Mouse (Mus musculus) telencephalon, adult 2 months (tissue): ENCODE data around the gene Hbp1.

Experiments used
- DNase-seq: peaks from one replicate; pipeline ENCODE4 v3.0.0-alpha.2; 2011; ENCODE audit warnings: low read depth, low spot score

Gene Hbp1

DNA sequence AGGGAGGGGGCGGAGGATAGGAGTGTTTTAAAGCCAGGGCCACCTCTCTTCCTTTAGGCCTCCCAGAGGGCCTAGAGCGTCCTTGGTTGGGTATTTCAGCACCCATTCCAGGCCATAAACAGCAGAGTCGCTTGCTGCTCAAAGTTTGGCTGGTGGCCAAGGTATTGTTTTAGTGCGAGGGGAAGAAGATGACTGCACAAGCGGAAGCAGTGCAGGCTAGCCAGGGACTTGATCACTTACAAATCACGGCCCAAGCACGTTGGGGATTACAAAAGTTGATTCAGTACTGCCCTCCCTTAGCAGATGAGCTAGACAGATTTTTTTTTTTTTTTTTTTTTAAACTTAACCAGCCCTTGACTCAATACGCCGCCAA, 310 bp upstream of the Hbp1 start:
- DNase-seq: no peak

DNA sequence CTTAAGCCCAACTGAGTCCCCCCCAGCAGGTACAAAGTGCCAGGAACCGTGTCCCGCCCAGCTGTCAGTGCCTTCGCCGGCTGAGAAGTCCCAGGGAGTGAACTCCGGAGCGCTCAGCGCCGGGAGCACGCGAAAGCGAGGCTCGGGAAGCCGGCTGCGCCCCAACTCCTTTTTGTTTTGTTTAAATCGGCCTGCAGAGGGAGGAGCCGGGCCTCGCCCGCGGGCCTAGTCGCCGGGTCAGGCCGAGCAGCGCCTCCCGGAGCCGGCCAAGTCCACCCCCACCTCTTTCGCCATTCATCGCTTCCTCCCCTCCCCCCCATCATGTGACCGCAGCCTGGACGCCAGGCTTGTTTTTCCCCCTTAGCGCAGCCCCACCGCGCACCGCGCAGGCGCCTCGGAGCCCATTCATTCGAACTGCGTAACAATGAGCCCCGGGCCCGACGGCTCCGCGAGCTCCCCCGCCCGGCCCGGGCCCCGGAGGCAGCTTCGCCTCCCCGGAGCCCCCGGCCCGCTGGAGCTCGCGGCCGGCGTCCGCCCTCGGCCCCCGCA, 1.1 kb downstream of the Hbp1 start:
- peak; percentile 84 for DNase-seq

DNA sequence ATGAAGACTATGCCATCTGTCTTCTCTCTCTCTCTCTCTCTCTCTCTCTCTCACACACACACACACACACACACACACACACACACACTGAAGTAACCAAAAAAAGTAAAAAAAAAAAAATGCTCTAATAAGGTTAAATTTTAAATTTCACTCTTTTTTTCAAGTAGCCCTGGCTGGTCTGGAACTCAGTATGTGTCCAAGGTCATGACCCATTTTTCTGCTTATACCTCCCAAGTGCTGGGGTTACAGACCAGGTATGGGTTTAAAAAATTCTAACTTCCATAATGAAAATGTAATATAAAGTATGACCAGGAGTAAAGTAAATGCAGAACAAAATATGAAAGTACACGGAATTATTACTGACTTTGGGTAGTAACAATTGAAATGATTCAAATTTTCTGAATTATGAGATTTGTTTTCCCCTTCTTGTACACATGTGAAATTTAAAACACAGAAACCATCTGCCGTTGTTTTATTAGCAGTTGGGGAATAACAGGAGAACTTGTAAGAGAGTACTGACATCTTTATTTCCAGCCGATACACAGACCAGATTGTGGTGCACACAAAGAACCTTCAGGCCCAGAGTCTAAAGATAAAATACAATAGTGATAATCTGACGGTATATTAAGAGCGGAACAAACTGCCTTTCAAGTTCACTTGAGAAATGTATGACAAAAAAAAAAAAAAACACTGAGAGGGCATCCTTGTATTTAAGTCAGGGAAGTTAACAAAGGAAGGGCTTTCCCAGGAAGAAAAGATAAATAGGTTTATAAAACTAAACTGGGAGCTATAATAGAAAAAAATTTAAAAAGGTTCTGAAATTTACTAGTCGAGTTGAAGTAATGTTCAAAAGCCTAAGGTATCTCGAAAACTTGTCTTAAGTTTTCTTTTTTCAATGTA, 2.0 kb downstream of the Hbp1 start:
- DNase-seq: no peak

DNA sequence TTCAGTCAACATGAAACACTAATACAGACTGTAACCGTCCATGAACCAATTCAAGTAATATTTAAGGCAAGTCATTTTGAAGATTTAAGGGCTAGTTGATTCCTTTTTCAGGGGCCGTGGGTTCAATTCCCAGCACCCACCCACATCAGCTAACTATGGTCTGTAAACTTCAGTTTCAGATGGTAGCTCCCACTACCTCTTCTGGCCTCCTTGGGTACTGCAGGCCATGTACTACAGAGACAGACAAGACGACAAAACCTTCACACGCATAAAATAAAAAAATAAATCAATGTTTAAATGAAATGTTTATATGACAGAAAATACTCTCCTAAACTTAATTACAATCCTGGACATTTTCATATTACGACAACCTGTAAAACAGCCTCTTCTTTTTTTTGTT, 2.9 kb downstream of the Hbp1 start:
- no peak for DNase-seq

DNA sequence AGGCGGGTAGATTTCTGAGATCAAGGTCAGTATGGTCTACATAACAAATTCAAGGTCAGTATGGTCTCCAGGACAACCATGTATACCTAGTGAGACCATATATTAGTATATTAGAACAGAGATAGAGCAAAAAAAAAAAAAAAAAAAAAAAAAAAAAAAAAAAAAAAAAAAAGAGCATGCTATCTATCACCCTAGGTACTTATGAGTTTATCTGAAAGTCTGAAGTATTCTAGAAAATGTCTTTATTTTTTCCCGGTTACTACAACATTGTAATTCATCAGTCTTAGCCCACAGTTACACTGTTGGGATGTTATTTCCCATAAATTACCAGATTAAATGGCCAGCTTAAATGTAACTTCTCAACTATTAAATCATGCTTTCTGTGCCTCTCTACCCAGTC, 5.9 kb downstream of the Hbp1 start:
- DNase-seq: no peak

DNA sequence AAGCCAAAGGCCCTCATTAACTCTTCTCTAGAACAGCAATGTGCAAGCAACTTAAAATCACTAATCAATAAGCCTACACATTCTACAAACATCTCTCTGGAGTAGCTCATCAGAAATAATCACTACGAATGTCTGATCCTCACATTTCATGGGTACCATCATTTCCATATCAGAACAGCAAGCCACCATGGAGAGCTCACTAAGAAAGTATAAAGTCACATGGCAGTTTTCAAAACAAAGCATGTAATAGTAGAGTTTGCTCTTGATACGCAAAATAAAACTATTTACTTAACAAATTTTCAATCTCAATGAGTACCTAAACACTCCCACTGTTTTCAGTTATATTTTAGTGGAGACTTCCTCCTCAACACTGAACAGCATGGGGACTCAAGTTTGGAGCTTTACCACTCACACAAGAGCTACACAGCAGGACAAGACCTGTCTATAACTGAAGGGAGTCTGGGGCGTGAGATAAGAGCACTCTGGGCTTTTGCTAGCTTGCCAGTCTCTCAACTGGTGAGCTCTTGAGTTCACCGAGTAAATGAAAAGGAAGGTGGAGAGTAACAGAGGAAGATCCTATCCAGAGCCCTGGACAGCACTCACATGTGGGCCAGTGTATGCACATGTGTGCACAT, 7.2 kb downstream of the Hbp1 start:
- no peak for DNase-seq

DNA sequence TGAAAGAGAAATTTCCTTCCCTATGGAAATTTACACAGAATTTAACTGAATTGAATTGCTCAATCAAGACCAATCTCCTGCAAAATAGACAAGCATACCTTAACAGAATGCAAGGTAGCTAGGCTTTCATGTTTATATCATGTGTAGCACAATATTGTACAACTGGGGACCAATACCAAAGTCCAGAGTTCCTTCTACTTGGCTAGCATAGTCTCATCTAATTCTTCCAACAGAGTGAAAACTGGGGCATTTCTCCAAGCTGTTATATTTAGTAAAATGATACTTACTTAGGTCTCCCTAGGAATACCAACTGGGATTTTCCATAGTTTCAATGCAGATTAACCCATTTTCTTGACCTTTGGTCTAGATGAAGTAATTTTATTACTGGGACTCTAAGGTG, 11.3 kb downstream of the Hbp1 start:
- no peak for DNase-seq

DNA sequence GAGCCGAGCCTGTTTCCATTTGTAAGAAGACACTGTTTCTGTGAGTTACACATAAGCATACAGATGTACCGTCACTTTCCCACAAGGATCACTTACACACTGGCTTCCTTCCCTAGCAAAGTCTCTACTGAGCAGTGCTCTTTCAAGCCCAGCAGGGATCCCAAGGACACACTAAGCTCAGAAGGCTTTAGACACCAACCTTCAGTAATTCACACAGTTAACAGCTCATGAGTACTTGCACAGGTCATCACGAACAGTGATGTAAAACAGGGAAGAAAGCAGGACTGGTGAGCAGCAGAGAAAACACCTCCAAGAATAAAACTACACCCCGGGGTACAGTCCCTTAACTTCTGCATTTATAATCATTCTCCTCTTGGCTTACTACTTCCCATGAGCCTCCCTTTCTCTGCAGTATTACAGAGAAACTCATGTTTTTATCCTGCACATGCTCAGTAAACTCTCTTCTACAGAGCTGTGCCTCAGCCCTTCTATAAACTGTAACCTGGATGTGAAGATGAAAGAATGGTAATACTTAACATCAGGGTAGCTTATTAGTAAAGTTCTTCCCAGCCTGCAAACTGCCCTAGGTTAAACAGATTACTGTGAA, 11.8 kb downstream of the Hbp1 start:
- no peak for DNase-seq

DNA sequence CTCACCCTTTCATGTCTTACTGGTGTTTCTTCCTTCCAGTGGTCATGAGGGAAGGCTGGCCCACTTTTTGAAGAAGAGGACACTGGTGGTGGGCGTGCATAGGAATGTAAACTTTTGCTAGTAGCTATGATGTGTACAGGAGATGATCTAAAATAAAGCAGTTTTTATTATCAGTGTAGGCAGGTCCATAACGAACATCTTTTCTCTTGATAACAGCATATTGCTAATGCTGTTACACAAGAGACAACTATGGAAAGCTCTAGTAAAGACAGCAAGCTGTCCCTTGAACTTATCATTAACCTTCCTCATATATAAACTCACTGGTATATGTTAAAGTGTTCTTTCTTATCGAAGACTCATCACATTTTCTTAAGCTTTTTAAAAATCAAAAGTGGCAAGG, 12.7 kb downstream of the Hbp1 start:
- DNase-seq: no peak

DNA sequence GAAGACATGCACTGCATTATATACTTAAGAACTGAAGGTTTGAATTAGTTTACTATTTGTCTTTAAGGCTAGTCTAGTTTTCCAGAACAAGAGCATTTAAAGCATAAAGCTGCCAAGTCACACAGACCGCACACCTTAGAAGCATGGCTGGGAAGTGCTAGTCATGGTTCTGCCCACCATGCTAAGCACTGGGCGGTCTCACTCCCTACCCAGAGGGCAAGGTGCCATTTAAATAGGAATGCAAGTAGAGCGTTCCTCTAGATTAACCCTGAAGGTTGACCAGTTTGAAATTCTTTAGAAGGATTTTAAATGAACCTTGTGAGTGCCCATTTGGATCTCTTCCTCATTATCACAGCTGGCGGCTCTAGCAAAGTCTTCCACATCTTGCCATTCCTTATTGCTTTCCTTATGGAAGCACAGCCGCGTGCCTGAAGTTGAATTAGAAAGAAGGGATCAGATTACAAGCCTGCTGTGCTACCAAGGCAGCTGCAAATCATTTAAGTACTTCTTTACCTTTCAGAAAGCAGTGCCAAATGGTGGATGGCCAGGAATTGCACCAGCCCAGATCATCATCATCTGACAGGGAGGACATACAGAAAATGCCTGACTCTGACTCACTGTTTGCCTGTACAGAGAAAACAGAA, 13.6 kb downstream of the Hbp1 start:
- no peak for DNase-seq

DNA sequence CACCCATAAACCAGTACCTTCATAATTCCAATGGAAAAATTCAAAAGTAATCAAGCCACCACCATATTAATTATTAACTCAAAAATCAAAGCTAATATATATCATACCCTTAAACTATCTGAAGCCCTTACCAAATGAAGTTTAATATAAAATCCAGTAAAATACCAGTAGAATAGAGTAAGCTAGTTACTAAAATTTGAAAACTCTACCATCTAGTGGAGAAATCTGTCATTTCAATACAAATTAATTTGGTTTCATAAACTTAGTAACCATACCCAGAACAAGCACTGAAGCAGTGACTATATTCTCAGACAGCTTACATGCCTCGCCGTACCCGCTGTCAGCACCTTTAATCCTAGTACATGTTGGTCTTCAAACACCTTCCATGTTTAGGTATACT, 18.5 kb downstream of the Hbp1 start:
- DNase-seq: no peak

DNA sequence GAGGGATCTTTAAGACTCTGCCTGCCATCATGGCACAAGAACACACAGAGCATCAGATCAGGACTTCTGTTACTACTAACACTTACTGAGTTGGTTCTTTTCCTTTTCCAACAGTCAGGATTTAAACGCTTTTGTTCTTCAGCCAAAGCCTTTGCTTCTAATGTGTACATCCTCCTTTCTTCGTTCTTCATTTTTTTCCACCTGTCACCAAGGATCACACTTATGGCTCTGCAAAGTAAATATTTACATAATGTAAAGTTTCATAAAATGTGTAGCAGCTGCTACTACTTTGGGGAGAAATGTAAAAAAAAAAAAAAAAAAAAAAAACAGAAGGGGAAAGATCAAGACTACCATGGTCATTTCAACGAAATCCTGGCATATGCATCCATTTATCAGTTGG, 21.8 kb downstream of the Hbp1 start:
- DNase-seq: no peak

DNA sequence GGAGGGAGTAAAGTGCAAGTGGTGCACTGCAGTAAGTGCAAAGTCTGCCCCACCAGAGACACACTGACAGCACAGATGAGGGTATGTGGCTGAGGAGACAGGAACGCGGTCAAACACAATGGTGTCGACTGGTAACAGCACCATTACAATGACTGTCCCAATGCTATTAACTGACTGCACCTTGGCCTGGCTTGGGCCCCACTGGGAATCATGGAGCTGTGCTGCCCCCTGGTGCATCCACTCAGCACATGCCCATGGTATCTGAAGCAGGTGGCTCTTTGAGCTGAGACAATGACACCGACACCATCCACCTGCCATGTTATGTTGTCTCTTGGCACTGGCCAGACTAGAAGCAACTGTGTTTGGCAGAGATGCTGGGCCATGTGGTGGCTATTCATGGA, 23.7 kb downstream of the Hbp1 start:
- DNase-seq: no peak

DNA sequence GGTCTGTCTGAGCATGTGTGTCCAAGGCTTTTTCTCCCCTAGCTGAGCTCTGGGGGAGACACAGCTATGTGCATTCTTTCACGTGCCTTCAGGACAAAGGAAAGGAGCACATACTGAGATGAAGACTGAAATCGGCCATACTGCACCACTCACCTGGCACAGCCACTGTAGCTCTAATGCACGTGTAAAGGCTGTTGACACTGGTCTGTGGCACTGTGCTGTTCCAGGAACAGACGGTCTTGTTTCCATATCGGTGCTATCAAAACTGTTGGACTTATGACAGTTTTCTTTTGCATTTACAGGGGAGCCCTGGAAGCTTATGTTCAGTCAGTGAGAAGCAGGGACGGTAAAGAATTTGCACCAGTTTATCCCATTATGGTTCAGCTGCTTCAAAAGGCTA, 25.0 kb downstream of the Hbp1 start:
- no peak for DNase-seq

DNA sequence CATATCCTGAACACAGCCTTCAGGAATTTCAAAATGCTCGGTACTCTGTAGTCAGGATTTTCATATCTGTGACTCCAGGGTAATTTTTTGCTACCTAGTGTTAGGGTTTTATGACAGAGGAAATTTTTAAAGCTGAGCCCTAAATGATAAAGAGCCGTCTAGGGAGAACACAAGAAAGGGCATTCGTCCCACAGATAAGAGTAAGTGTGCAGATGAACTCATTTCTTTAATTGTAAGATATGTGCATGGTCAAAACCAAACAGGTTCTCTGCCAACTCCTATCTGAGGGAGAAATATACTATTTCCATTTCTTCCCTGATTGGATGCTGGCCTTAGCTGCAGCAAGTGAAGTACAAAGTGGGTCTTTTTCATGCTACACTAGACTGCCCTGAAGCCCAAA, 26.2 kb downstream of the Hbp1 start:
- DNase-seq: no peak

DNA sequence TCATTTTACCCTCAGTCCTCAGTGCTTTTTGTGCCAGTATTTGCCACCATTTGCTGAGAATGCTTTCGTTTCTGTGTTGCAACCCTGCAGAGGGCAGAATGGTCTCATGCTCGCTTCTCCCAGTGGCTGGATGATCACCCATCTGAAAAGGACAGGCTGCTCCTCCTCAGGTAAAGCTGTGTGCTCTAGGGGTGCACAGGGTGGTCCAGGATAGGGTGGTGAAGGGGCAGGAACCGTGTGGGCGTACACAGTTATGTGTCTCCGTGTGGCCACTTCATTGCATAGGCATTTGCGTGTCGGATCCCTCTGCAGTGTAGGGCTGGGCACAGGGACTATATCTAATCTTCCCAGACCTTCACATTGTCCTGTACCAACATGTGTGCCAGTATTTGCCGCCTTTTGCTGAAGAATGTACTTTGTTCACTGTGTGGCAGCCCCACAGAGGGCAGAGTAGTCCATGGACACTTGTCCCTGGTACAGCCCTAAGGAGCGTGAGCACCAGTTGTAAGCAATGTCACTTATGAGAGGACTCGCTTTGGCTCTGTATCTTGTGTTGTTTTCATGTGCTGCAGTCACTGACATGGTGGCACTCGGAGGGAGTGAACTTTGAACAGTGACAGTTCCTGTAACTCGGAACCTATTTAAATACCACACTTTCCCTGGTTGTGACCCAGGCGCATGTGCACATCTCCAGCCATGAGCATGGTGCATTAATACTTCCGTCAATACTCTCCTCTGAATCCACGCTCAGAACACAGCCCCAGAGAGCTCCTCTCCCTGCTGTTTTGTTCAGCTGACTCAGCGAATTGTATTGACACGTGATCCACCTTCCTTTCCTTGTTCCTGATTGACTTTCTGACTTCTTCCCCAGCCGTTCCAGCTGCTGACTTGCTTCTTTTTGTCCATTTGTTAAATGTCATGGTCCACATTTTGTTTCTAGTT, 29.6 kb downstream of the Hbp1 start:
- DNase-seq: no peak

DNA sequence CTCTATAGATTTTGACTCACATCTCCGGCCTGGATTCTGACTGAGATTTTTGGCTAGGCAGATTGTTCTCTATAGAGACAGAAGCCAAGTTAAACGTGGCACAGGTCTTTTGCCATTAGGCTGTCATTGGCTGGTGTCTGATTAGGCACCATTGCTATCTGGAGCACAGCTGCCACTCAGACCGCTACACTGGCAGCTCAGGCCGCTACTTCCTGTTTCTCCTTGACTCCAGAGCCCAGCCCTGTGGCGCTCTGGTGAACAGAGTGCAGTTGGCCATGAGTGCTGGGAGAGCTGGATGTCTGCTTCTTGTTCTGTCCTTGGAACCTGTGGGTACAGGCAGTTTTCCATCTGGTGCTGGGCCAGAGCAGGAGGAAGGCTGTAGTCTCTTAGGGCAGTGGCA, 33.1 kb downstream of the Hbp1 start:
- no peak for DNase-seq

DNA sequence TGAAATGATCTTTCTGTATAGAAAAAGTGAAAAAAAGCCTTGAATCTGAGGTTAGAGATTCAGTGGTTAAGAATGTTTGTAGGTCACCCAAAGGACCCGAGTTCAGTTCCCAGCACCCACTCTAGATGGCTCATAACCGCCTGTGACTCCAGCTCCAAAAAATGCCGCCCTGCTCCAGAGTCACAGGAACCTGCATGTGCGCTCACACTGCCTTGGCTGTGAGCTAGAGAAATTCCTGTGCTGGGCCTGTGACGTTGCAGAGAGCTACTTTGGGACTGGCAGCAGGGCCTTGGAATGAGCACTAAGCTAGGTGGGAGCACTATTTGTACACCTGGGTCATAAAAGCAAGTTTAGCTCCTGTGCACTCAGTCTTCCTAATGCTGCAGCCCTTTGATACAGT, 33.6 kb downstream of the Hbp1 start:
- DNase-seq: no peak

DNA sequence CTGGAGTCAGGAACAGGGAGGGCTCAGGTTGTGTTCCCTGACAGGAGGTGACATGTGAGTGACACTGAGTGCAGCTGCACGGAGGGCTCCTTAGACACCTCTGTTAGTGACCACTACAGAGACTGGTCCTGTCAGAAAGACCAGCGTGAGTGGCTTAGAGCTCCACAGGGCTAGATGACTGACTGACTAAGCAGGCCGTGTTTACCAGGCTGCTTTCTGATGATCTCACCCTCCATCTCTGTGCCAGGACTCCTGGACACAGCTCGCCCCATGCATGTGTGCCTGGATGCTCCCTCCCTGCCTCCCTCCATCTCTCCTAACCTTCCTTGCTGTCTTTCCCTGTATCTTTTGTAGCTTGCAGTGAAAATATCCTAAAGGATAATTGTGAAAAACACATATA, 36.7 kb downstream of the Hbp1 start:
- no peak for DNase-seq

DNA sequence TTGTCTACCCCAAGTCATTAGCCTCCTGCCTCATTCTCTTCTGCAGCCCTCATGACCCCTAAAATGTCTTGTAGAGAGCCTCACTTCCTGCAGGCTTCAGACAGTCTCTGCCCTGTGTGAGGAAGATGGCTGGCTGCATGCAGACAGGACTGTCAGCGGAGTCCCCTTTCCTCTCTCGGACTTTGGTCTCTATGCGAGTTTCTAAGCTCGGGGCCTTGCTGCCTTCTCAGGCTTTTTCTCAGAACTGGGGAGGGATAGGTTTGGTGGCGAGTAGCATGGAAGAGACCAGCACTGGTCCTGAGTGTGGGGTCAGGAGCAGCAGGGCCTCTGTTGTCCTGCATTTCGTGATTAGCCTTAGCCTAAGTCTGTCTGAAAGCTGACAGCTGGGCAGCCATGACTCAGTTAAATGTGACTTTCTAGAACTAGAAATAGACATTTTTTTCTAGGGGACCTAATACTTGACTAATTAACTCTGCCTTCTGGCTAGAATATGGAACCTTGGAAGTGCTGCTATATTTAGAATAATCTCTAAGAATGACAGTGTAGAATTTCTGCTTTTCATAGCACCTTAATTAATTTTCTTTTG, 37.3 kb downstream of the Hbp1 start:
- no peak for DNase-seq

DNA sequence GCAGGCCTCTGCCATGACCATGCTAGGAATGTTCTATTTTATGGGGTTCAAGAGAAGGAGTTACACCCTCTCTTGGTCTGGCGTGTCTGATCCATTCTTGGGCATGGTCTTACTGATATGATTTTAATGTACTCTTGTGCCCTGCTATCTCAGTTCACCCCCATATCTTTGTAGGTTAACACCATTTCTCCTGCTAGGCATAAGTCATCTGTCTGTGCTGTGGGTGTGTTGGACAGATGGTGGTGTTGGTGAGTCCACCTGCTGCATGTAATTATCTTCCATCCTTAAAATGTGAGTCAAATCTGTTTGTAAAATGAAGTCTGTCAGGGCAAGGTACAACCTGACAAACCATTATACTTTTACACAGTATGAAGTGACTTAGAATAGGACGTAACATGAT, 42.9 kb downstream of the Hbp1 start:
- DNase-seq: no peak
